Comparison of ENCODE assay signal across 20 mouse cellular contexts in genomic region chr17:6807827-6808520, GRCm38 (mm10). TPM values are rescaled to one million over a fixed set of nuclear protein-coding genes. Genes with fewer than 3 reads are reported as not detected.
A peak's percentile ranks its signal among the peaks of the same experiment; 100 is the strongest.
DNase-seq lines count a peak whose midpoint lies in the region; ATAC-seq and TF ChIP-seq lines count a peak whose summit lies in the region.
"Had no signal": no experiment of that assay in that cellular context is flagged by ENCODE, and none has a peak within 500 bp of the region (broad histone marks: within the 10 kb centered on the region; RNA-seq: fewer than 3 reads in every experiment).

No protein-coding gene starts in this region.

- no peaks in the 10 kb centered on the region for H3K9me3 ChIP-seq in heart, embryonic 10.5 days
- H3K9me3 ChIP-seq in heart, embryonic 11.5 days (replicated peaks; ENCODE audit: control insufficient read depth, low read length) = no peaks in the 10 kb centered on the region
- no peaks in the 10 kb centered on the region; the same call in 1 of the 2 replicates for H3K9me3 ChIP-seq in neural tube, embryonic 15.5 days (replicated peaks)
- H3K9me3 ChIP-seq in intestine, embryonic 14.5 days (ENCODE audit: control insufficient read depth, low read length) = no peaks in the 10 kb centered on the region
- H3K9me3 ChIP-seq in stomach, postnatal 0 days (ENCODE audit: control insufficient read depth, low read length) = no peaks in the 10 kb centered on the region
- H3K9me3 ChIP-seq: hindbrain, embryonic 15.5 days; limb, embryonic 12.5 days had no signal

- peak; percentile 45 for DNase-seq in heart, embryonic 10.5 days (ENCODE audit: low spot score)
- no peak for DNase-seq in neural tube, embryonic 10.5 days (ENCODE audit: extremely low spot score, low spot score)
- peak; percentile 61 for DNase-seq in intestine, embryonic 14.5 days (ENCODE audit: low spot score)
- DNase-seq in stomach, postnatal 0 days (ENCODE audit: low spot score) = peak; percentile 79
- DNase-seq in ovary, postnatal 10 days (ENCODE audit: low spot score) = no peak
- DNase-seq: adrenal gland, postnatal 14 days; B cell, adult 2 months; cerebellum, adult 2 months; kidney, adult 2 months; thymus, adult 18-20 months had no signal

- no peak overlapping the region for H3K4me3 ChIP-seq in heart, embryonic 10.5 days
- H3K4me3 ChIP-seq in heart, embryonic 11.5 days (ENCODE audit: low read depth, low read length) = no peak overlapping the region
- H3K4me3 ChIP-seq in neural tube, embryonic 15.5 days (replicated peaks) = no peak overlapping the region
- no peak overlapping the region for H3K4me3 ChIP-seq in intestine, embryonic 14.5 days (ENCODE audit: low read depth, low read length)
- no peak overlapping the region for H3K4me3 ChIP-seq in stomach, postnatal 0 days (ENCODE audit: low read depth, low read length)
- H3K4me3 ChIP-seq: heart, embryonic 12.5 days; hindbrain, embryonic 15.5 days; limb, embryonic 12.5 days; megakaryocyte, embryonic 14.5 days had no signal

- no peak overlapping the region for H3K4me2 ChIP-seq in heart, embryonic 11.5 days
- H3K4me2 ChIP-seq in neural tube, embryonic 15.5 days = no peak overlapping the region
- H3K4me2 ChIP-seq in intestine, embryonic 14.5 days (ENCODE audit: low read length) = no peak overlapping the region
- H3K4me2 ChIP-seq in stomach, postnatal 0 days (replicated peaks; ENCODE audit: low read depth) = no peak overlapping the region
- H3K4me2 ChIP-seq: heart, embryonic 12.5 days; hindbrain, embryonic 15.5 days; limb, embryonic 12.5 days had no signal

- no peak for TF ChIP-seq CTCF in stomach, postnatal 0 days (IDR thresholded peaks at IDR 0.05; ENCODE audit: low read depth)

- no peak overlapping the region for H3K9ac ChIP-seq in heart, embryonic 11.5 days (ENCODE audit: low read depth, low read length)
- H3K9ac ChIP-seq in neural tube, embryonic 15.5 days (replicated peaks) = no peak overlapping the region
- no peak overlapping the region for H3K9ac ChIP-seq in intestine, embryonic 14.5 days (ENCODE audit: low read length)
- H3K9ac ChIP-seq in stomach, postnatal 0 days (ENCODE audit: low read length) = no peak overlapping the region
- H3K9ac ChIP-seq: heart, embryonic 12.5 days; hindbrain, embryonic 15.5 days; limb, embryonic 12.5 days; liver, embryonic 14.5 days had no signal

- peaks cover 36% of the 10 kb centered on the region for H3K4me1 ChIP-seq in heart, embryonic 10.5 days
- peaks cover 10% of the 10 kb centered on the region for H3K4me1 ChIP-seq in heart, embryonic 11.5 days (ENCODE audit: control insufficient read depth, insufficient read depth, low read length)
- 0 out of 2 replicates have a peak, but pooled peaks cover 7% of the 10 kb centered on the region for H3K4me1 ChIP-seq in neural tube, embryonic 15.5 days
- H3K4me1 ChIP-seq in intestine, embryonic 14.5 days (replicated peaks; ENCODE audit: control insufficient read depth, insufficient read depth, low read length) = peaks cover 16% of the 10 kb centered on the region
- H3K4me1 ChIP-seq in stomach, postnatal 0 days (replicated peaks; ENCODE audit: control insufficient read depth, insufficient read depth) = peaks cover 9% of the 10 kb centered on the region
- H3K4me1 ChIP-seq: hindbrain, embryonic 15.5 days had no signal

- ATAC-seq in heart, embryonic 11.5 days (replicated peaks; ENCODE audit: insufficient number of reproducible peaks, low FRiP score, low TSS enrichment) = no peak
- ATAC-seq in neural tube, embryonic 15.5 days (ENCODE audit: low FRiP score) = no peak
- peak; percentile 48; the same call in 1 of the 2 replicates for ATAC-seq in intestine, embryonic 14.5 days (replicated peaks; ENCODE audit: low FRiP score, low TSS enrichment, low read depth)
- ATAC-seq in stomach, postnatal 0 days (ENCODE audit: low FRiP score, low TSS enrichment) = peak; percentile 92
- ATAC-seq: activated CD4-positive, CD25-positive, alpha-beta regulatory T cell, adult 4 months; forebrain, embryonic 14.5 days; midbrain, embryonic 16.5 days had no signal

- no peaks in the 10 kb centered on the region for H3K36me3 ChIP-seq in heart, embryonic 10.5 days
- no peaks in the 10 kb centered on the region for H3K36me3 ChIP-seq in heart, embryonic 11.5 days (ENCODE audit: control insufficient read depth, insufficient read depth, low read length)
- no peaks in the 10 kb centered on the region for H3K36me3 ChIP-seq in neural tube, embryonic 15.5 days
- H3K36me3 ChIP-seq in intestine, embryonic 14.5 days (ENCODE audit: control insufficient read depth, insufficient read depth, low read length) = no peaks in the 10 kb centered on the region
- H3K36me3 ChIP-seq in stomach, postnatal 0 days (ENCODE audit: control insufficient read depth, insufficient read depth, low read length) = no peaks in the 10 kb centered on the region
- H3K36me3 ChIP-seq: heart, embryonic 12.5 days; hindbrain, embryonic 15.5 days; limb, embryonic 12.5 days had no signal

- no peak overlapping the region for H3K27ac ChIP-seq in heart, embryonic 10.5 days
- no peak overlapping the region for H3K27ac ChIP-seq in heart, embryonic 11.5 days (ENCODE audit: low read depth, low read length)
- H3K27ac ChIP-seq in neural tube, embryonic 15.5 days (replicated peaks) = 0 out of 2 replicates have a peak overlapping the region, but pooled peaks have one; percentile 33
- H3K27ac ChIP-seq in intestine, embryonic 14.5 days (ENCODE audit: low read depth) = peak overlapping the region; percentile 6
- H3K27ac ChIP-seq in stomach, postnatal 0 days (replicated peaks) = peak overlapping the region; percentile 98
- H3K27ac ChIP-seq: hindbrain, embryonic 15.5 days; limb, embryonic 12.5 days; liver, embryonic 14.5 days had no signal

- no peak for TF ChIP-seq EP300 in stomach, postnatal 0 days (optimal IDR thresholded peaks at IDR 0.05)

- no peaks in the 10 kb centered on the region for H3K27me3 ChIP-seq in heart, embryonic 10.5 days (ENCODE audit: insufficient read depth, poor library complexity, severe bottlenecking)
- H3K27me3 ChIP-seq in heart, embryonic 11.5 days (ENCODE audit: control insufficient read depth, insufficient read depth, low read length) = no peaks in the 10 kb centered on the region
- no peaks in the 10 kb centered on the region for H3K27me3 ChIP-seq in neural tube, embryonic 15.5 days (replicated peaks)
- H3K27me3 ChIP-seq in intestine, embryonic 14.5 days (replicated peaks; ENCODE audit: control insufficient read depth, insufficient read depth, low read length) = no peaks in the 10 kb centered on the region
- no peaks in the 10 kb centered on the region for H3K27me3 ChIP-seq in stomach, postnatal 0 days (ENCODE audit: control insufficient read depth, insufficient read depth, low read length)
- H3K27me3 ChIP-seq: heart, embryonic 12.5 days; hindbrain, embryonic 15.5 days; limb, embryonic 12.5 days had no signal

- WGBS in heart, embryonic 10.5 days = 76% methylated on average over 16 of the region's 16 CpGs
- WGBS in heart, embryonic 11.5 days (ENCODE audit: insufficient replicate concordance) = 77% methylated on average over 16 of the region's 16 CpGs
- WGBS in neural tube, embryonic 15.5 days = 87% methylated on average over 16 of the region's 16 CpGs
- WGBS in intestine, embryonic 14.5 days = 67% methylated on average over 16 of the region's 16 CpGs
- 58% methylated on average over 16 of the region's 16 CpGs for WGBS in stomach, postnatal 0 days

RNA-seq across cellular contexts. Expression of gene Ezr, which starts 25.4 kb away (rescaled TPM):
- 121 and 125 TPM in 2 replicates for polyA plus RNA-seq in heart, embryonic 10.5 days (2016; fragmentation: Nextera tagmentation; extraction: Ambion mirVana)
- 89.2 and 109 TPM in 2 replicates for polyA plus RNA-seq in heart, embryonic 11.5 days (2014; fragmentation: Nextera tagmentation; extraction: Ambion mirVana)
- 48.0 and 90.3 TPM in 2 replicates for polyA plus RNA-seq in neural tube, embryonic 15.5 days (2015; fragmentation: Nextera tagmentation; extraction: Ambion mirVana)
- 159 and 176 TPM in 2 replicates for polyA plus RNA-seq in intestine, embryonic 14.5 days (2014; fragmentation: Nextera tagmentation; extraction: Ambion mirVana)
- polyA plus RNA-seq in stomach, postnatal 0 days (2015; fragmentation: Nextera tagmentation; extraction: Ambion mirVana) = 289 and 299 TPM in 2 replicates

Comparison
In these comparisons a context has a peak if more than half of its experiments do, and no peak if none do; other contexts are left out.
1. DNase-seq: peak in heart, embryonic 10.5 days (single experiment), intestine, embryonic 14.5 days (single experiment) and stomach, postnatal 0 days (single experiment); none in neural tube, embryonic 10.5 days (single experiment) and ovary, postnatal 10 days (single experiment).
2. H3K27ac ChIP-seq: peak in neural tube, embryonic 15.5 days (single experiment), intestine, embryonic 14.5 days (single experiment) and stomach, postnatal 0 days (single experiment); none in heart, embryonic 10.5 days (single experiment) and heart, embryonic 11.5 days (single experiment).
3. ATAC-seq: peak in intestine, embryonic 14.5 days (single experiment) and stomach, postnatal 0 days (single experiment); none in heart, embryonic 11.5 days (single experiment) and neural tube, embryonic 15.5 days (single experiment).